Mouse (Mus musculus) C2C12 (cell line): ENCODE results near the gene Sccpdh. TPM values are rescaled to one million over a fixed set of nuclear protein-coding genes. Genes with fewer than 3 reads are reported as not detected.
A peak's percentile ranks its signal among the peaks of the same experiment; 100 is the strongest.

ENCODE experiments used
- H3K27me3 ChIP-seq: one replicate; pipeline ENCODE4 v1.6.1; 2011; ENCODE audit not compliant: control insufficient read depth, insufficient read depth, insufficient read length
- H3K36me3 ChIP-seq: one replicate; pipeline ENCODE4 v1.6.1; 2011; ENCODE audit not compliant: control insufficient read depth, insufficient read depth
- H3K4me3 ChIP-seq: one replicate; pipeline ENCODE4 v1.5.1; 2011; ENCODE audit warnings: mild to moderate bottlenecking, control low read depth; ENCODE audit not compliant: poor library complexity, insufficient read depth, severe bottlenecking
- H3K79me2 ChIP-seq: one replicate; pipeline ENCODE4 v1.6.1; 2011; ENCODE audit not compliant: control insufficient read depth, insufficient read depth
- H3K79me3 ChIP-seq: one replicate; pipeline ENCODE4 v1.6.1; 2011; ENCODE audit warnings: low read depth, control low read depth
- H3ac ChIP-seq: one replicate; pipeline ENCODE3; 2011; ENCODE audit warnings: low read depth; ENCODE audit not compliant: control insufficient read depth, insufficient read length
- CEBPB ChIP-seq: IDR thresholded peaks from one replicate; pipeline ENCODE4 v1.6.1; 2011; ENCODE audit warnings: low read depth, mild to moderate bottlenecking, control low read depth, moderate library complexity
- CTCF ChIP-seq: IDR thresholded peaks from one replicate; pipeline ENCODE4 v1.5.1; 2011; ENCODE audit not compliant: control insufficient read depth, insufficient read depth, insufficient read length
- FOSL1 ChIP-seq: IDR thresholded peaks from one replicate; pipeline ENCODE4 v1.8.0; 2011; ENCODE audit warnings: mild to moderate bottlenecking, low read length; ENCODE audit not compliant: poor library complexity, insufficient read depth, severe bottlenecking
- MAX ChIP-seq: IDR thresholded peaks from one replicate; pipeline ENCODE4 v1.6.1; 2011; ENCODE audit warnings: mild to moderate bottlenecking, control low read depth
- MYOD1 ChIP-seq: IDR thresholded peaks from one replicate; pipeline ENCODE4 v1.6.1; 2011; ENCODE audit warnings: low read depth; ENCODE audit not compliant: control insufficient read depth, insufficient read length
- MYOG ChIP-seq: IDR thresholded peaks from one replicate; pipeline ENCODE4 v1.6.1; 2011; ENCODE audit not compliant: control insufficient read depth, insufficient read length; ENCODE audit errors: extremely low read depth
- USF1 ChIP-seq: IDR thresholded peaks from one replicate; pipeline ENCODE4 v1.6.1; 2011; ENCODE audit warnings: low read depth, mild to moderate bottlenecking, control low read depth, moderate library complexity
- long read RNA-seq, 2 experiments: library from polyadenylated mRNA; unstranded; transcript quantifications; one replicate each; pipeline ENCODE4 v2.0.0; 2019 to 2020
- polyA plus RNA-seq: library from polyadenylated mRNA; unstranded; fragments of >200 nt; fragmentation: generic; extraction: Trizol; gene quantifications from one replicate; pipeline ENCODE4 v1.2.1, GENCODE M21; 2012; ENCODE audit warnings: missing spikeins

The Sccpdh gene
- 19.1 TPM for polyA plus RNA-seq
- long read RNA-seq, experiment 1, transcript Sccpdh-201 (12 exons, 1,948 nt), result major isoform, 78 of 86 reads
- long read RNA-seq, experiment 1, partial matches to known transcripts, result 0 of 86 reads
- long read RNA-seq, experiment 1, other reads (novel, unspliced or antisense), result 8 of 86 reads
- long read RNA-seq, experiment 2, transcript Sccpdh-201 (12 exons, 1,948 nt), result major isoform, 337 of 359 reads
- long read RNA-seq, experiment 2, partial matches to known transcripts, result 4 of 359 reads
- long read RNA-seq, experiment 2, other reads (novel, unspliced or antisense), result 18 of 359 reads

DNA sequence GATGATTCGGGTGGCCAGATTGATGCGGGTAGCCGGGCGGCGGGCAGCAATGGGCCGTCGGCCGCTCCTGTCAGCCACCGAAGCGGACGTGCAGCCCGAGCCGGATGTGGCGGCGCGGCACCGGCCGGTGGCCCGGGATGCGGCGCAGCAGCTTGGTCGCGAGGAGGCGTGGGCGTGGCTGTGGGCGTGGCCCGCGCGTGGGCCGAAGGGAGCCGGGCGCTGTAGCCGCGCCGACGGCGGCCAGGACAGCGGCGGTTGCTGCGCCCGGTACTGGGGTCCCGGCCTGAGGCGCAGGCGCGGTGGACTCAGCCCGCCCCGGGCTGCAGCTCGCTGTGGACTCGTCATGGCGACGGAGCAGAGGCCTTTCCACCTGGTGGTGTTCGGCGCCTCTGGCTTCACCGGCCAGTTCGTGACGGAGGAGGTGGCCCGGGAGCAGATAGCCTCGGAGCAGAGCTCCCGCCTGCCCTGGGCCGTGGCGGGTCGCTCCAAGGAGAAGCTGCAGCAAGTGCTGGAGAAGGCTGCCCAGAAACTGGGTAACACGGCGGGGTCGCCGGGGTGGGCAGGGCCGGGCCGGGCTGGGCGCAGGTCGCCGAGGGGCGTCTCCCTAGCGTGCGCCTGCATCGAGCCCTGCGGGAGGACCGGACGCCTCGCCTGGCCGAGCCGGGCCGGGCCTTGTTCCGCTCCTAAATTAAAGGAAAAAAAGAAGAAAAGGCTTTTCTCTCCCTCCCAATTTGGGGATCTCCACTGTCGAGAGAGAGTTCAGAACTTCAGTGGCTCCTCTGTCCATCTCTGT, at the start of gene Sccpdh:
TSS of gene Sccpdh (plus strand) at position 198 of the 793 bp plus-strand sequence.
- Histone ChIP-seq H3K4me3 (peak within 1 kb of the TSS; percentile 61), H3K79me2 (no peaks in the 10 kb centered on the region), H3K36me3 (peaks cover 3% of the 10 kb centered on the region)

GRCm38 (mm10) chr1:179622665-179623064, 45.3 kb upstream of the Sccpdh start:
- Histone ChIP-seq H3K4me3 (no peak overlapping the region), H3ac (no peak overlapping the region), H3K79me2 (no peaks in the 10 kb centered on the region), H3K27me3 (no peaks in the 10 kb centered on the region), H3K79me3 (no peaks in the 10 kb centered on the region), H3K36me3 (no peaks in the 10 kb centered on the region)
- TF ChIP-seq MYOG, result no peak
- TF ChIP-seq MAX, result no peak

More for the DNA sequence above, at the start of gene Sccpdh:
- TF ChIP-seq MAX (peak; percentile 51), FOSL1 (no peak)
- H3K27me3 ChIP-seq, result no peaks in the 10 kb centered on the region
- peaks cover 3% of the 10 kb centered on the region for H3K79me3 ChIP-seq
- H3ac ChIP-seq, result peak within 1 kb of the TSS; percentile 84

DNA sequence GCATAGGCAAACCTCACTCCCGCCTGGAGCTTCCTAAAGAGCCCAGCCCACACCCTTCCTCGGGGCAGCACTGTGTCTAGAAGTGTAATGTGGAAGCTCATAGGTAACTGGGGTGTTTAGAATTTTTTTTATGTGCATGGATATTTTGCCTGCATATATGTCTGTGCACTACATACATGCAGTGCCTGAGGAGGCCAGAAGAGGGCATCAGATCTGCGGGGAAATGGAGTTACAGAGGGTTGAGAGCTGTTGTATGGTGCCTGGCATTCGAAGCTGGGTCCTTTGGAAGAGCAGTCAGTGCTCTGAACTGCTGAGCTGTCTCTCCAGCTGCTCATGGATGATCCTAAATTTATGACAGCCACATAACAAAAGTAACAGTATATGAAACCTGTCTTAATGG, 44.4 kb upstream of the Sccpdh start:
- H3K79me3 ChIP-seq, result no peaks in the 10 kb centered on the region
- no peaks in the 10 kb centered on the region for H3K27me3 ChIP-seq
- no peak overlapping the region for H3K4me3 ChIP-seq
- no peak overlapping the region for H3ac ChIP-seq
- H3K36me3 ChIP-seq, result no peaks in the 10 kb centered on the region
- H3K79me2 ChIP-seq, result no peaks in the 10 kb centered on the region
- TF ChIP-seq MYOD1 (no peak), CTCF (peak; percentile 31), FOSL1 (no peak)

GRCm38 (mm10) chr1:179624354-179624753, 43.7 kb upstream of the Sccpdh start:
- no peaks in the 10 kb centered on the region for H3K79me2 ChIP-seq
- H3K36me3 ChIP-seq, result no peaks in the 10 kb centered on the region
- no peak overlapping the region for H3K4me3 ChIP-seq
- H3K27me3 ChIP-seq, result no peaks in the 10 kb centered on the region
- no peak overlapping the region for H3ac ChIP-seq
- TF ChIP-seq CTCF, result peak; percentile 4
- TF ChIP-seq CEBPB, result no peak
- no peaks in the 10 kb centered on the region for H3K79me3 ChIP-seq

- Histone ChIP-seq H3K79me2 (no peaks in the 10 kb centered on the region), H3K4me3 (no peak overlapping the region), H3ac (no peak overlapping the region), H3K79me3 (no peaks in the 10 kb centered on the region), H3K36me3 (no peaks in the 10 kb centered on the region), H3K27me3 (no peaks in the 10 kb centered on the region)
- no peak for TF ChIP-seq FOSL1
- no peak for TF ChIP-seq MYOD1
- no peak for TF ChIP-seq MAX
- no peak for TF ChIP-seq CTCF
- no peak for TF ChIP-seq MYOG
Measured at GRCm38 (mm10) chr1:179627855-179628254, 40.2 kb upstream of the Sccpdh start.

- H3ac ChIP-seq, result no peak overlapping the region
- TF ChIP-seq USF1, result no peak
- no peak for TF ChIP-seq FOSL1
- TF ChIP-seq MAX, result no peak
- no peak for TF ChIP-seq MYOD1
- TF ChIP-seq MYOG, result no peak
- no peak for TF ChIP-seq CEBPB
- no peak for TF ChIP-seq CTCF
- H3K79me3 ChIP-seq, result no peaks in the 10 kb centered on the region
- no peaks in the 10 kb centered on the region for H3K36me3 ChIP-seq
- no peaks in the 10 kb centered on the region for H3K27me3 ChIP-seq
- no peak overlapping the region for H3K4me3 ChIP-seq
- no peaks in the 10 kb centered on the region for H3K79me2 ChIP-seq
Measured at GRCm38 (mm10) chr1:179628438-179629106, 39.4 kb upstream of the Sccpdh start.
